Mouse (Mus musculus): Measurements from ENCODE around the gene Mrps35.

Gene Mrps35

DNA sequence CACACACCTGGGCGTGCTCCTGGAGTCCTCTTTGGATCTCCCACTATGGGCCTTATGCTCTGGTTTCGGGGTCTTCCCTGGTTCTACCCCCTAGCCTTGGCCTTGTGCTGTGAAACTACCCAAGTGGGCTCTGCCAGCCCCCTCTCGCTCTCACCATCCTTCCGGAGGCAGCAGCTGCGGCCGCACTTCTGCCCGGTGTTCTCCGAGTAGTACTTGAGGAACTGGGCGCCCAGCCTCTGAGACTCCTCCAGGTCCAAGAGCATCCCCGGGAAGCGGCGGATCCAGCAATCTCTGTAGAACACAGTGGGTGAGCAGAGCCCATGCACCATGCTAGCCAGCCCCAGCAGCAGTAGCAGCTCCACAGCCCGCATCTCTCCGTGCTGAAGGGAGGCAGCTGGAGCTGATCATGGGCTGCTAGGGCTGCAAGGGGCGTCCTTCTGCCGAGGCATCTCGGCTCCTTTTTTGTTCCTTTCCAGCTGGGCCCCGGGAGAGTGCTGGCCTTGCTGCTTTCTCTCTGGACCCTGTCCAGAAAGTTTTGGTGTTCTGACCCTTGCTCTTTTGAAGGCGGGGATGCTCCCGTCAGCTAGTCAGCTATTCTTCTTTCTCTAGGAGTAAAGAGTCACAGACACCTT, 44.1 kb downstream of the Mrps35 start, which contains the start of gene Mansc4:
Gene Mansc4 (minus strand): TSS at position 439 of the 632 bp plus-strand sequence.
- peak; percentile 36 for DNase-seq (ENCODE audit: low read depth, low spot score)

DNA sequence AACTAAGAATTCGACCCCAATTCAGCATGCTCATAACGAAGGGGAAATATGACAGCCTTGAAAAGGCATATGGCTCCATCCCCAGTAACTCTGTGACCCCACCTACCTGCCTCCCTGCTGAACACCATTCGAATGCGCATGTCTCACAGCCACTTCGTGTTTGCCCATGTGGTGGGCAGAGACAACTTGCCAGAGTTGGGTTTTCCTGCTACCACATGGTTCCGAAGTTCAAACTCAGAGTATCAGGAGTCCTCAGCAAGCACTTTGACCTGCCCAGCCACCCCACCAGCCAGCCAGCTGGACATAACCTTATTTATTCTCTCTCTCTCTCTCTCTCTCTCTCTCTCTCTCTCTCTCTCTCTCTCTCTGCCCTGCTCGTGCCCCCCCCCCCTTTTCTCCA, 45.2 kb downstream of the Mrps35 start:
- DNase-seq (ENCODE audit: low read depth, low spot score): no peak

DNA sequence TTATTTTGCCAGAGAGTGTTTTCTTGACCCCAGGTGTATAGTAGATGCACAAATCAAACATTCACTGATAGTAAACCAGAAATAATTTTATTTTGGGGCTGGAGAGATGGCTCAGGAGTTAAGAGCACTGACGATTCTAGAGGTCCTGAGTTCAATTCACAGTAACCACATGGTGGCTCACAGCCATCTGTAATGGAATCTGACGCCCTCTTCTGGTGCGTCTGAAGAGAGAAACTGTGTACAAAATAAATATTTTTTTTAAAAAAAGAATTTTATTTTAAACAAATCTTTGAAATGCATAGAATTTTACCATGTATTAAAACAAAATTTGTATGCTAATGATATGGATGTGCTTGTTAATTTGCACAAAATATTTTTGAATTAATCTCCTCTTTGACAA, 46.0 kb downstream of the Mrps35 start:
- no peak for DNase-seq (ENCODE audit: low read depth, low spot score)

DNA sequence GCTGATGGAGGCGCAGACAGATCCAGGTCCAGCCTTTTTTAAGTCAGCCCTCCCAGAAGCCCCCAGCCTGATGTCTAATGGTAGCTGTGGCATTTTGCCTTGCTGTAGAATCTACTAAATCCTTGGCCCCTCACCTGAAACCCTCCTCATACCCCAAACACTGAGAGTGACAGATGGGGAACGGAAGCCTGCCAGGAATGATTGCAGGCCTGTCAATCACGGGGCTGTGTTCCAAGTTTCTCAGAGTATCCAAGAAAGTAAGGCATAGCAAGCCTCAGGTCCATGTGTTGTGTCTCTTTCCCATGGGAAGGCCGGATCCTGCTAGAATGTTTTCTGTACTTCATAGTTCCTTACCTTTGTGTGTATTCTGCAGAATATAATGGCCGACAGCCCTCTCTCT, 47.6 kb downstream of the Mrps35 start:
- DNase-seq (ENCODE audit: low read depth, low spot score): no peak

DNA sequence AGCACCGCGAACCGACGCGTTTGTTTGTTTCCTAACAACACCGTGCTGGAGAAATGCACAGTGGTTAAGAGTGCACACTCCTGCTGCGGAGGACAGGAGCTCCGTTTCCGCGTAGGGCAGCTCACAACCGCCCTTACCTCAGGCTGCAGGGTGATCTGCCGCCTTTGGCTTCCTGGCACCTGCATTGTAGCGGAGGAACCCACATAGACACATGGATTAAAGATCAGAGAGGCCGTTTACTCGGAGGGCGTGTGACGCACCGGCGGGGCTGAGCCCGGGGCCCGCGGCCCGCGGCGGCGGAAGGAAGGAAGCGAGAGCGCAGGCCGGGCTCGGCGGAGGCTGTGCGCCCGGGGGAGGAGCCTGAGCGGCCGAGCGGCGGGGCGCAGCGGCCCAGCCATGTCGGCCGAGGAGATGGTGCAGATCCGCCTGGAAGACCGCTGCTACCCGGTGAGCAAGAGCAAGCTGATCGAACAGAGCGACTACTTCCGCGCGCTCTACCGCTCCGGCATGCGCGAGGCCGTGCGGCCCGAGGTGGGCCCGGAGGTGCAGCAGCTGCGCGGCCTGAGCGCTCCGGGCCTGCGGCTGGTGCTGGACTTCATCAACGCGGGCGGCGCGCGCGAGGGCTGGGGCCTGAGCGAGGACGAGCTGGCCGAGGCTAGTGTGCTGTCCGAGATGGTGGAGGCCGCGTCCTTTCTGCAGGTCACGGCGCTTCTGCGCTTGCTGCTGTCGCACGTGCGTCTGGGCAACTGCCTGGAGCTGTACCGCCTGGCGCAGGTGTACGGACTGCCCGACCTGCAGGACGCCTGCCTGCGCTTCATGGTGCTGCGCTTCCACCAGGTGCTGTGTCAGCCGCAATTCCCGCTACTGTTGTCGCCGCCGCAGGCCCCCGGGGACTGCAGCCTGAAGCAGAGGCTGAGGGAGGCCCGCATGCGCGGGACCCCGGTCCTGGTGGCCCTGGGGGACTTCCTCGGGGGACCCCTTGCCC, 48.9 kb downstream of the Mrps35 start, which contains the start of gene Klhl42:
Gene Klhl42 (plus strand): TSS at position 244 of the 985 bp plus-strand sequence.
- peak; percentile 46 for DNase-seq (ENCODE audit: low read depth, low spot score)

DNA sequence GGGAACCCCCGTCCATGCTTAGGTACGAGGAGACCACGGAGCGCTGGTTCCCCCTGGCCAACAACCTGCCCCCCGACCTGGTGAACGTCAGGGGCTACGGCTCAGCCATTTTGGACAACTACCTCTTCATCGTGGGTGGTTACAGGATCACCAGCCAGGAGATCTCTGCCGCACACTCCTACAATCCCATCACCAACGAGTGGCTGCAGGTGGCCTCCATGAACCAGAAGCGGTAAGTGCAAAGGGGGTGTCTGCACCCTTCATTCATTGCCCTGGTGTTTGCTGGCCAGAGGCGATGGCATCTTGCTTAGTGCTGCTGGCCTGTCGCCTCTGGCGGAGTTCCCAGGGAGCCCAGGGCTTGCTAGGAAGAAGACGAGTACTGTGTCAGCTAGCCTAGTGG, 49.6 kb downstream of the Mrps35 start:
- no peak for DNase-seq (ENCODE audit: low read depth, low spot score)

DNA sequence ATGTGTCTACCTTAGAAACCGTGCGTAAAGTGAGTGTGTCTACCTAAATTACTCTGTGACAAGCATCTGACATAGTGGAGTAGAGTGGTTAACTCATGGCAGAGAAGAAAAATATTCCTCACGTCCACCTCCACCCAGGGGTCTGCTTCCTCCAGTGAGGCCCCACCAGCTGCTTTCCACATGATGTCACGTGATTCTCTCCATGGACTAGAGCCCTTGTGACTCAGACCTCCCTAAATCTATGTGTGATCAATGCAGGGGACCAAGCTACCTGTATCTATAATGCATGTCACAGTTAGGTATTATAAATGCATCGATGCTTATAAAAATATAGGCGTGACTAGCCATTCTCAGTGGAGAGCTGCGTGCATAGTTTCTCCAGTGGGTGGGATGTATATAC, 52.2 kb downstream of the Mrps35 start:
- no peak for DNase-seq (ENCODE audit: low read depth, low spot score)

DNA sequence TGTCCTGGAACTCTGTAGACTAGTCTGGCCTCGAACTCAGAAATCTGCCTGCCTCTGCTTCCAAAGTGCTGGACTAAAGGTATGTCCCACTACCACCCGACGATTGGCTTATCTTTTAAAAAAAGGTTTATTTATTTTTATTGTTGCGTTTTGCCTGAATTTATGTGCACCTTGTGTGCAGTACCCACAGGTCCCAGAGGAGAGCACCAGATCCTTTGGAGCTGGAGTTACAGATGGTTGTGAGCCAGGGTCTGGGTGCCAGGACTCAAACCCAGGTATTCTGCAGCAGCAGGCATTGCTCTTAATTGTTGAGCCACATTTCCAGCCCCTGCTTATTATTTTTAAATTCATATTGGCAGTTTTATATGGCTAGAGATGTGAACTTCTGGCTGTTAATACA, 53.5 kb downstream of the Mrps35 start:
- no peak for DNase-seq (ENCODE audit: low read depth, low spot score)

DNA sequence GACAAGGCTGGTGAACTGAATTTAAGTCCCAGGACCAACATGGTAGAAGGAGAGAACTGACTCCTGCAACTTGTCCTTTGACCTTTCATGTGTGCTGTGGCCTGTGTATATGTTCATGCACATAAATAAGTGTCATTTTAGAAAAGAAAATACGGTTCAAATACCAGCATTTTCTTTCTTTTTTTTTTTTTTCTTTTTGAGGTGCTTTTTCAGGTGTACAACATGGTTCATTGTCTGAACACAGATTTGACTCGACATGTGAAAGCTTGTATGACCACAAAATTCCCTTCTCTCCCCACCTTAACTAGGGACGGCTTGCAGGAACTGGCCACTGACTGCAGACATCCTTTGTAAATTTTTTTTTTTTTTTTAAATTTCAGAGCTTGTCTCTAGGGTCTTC, 54.4 kb downstream of the Mrps35 start:
- no peak for DNase-seq (ENCODE audit: low read depth, low spot score)

DNA sequence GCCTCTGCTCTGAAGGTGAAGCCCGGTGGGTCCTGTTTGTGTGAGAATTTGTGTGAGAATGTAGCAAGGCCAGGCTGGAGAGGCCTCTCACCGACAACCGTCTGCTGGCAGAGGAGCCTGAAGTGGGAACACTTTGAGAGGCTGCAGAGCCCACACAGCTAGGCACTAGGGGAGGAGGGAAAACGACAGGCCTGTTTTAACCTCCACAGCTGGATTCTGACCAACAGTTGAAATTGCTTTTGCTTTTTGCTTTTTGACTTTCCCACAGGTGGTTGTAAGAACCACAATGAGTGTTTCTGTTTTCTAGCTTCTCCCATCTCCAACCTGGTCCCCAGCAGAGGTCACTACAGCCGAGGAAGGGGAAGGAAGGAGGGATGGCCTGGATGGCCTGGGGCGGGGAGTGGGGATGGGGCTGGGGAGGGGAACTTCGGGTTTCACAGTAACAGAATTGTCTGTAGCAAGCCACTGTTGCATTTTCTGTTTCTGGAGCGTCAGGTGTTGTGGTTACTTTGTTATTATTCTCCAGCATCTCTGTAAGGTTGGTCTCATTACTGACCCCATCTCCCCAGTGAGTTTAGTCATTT, 54.9 kb downstream of the Mrps35 start:
- no peak for DNase-seq (ENCODE audit: low read depth, low spot score)

DNA sequence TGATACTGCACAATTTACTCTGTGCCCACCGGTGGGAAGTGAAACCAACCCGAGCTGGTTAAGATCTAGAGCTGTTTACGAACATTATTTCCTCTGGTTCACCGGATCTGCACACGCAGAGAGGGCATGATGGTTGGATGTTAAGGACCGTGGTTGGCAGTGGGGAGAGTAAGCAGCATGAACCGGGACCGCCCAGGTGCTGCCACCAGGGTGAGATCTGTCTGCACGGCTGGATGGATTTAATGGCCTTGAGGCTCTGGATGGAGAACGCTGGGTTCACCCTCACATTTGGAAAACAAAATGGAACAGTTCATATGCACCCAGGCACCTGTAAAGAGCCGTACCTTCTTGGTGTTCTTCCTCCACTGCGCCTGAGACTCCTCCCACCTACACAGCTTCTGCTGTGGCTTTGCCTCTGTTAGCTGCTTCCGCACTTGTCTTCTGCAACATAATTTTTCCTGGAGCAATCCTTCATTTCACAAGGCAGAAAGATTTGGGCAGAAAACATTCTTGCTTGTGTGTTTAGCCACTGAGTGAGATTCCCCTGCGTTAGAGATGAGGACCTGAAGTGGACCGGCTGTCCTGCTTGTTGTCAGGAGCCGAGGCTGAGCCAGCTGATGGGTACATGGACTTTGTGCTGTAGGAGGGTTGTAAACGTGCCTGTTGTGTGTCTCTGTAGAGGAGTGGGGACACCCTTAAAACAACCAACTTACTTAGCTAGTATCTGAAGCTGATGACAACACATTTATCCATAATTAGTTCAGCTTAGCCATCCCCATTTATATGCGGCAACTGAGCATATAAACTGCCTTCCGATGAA, 57.1 kb downstream of the Mrps35 start:
- DNase-seq (ENCODE audit: low read depth, low spot score): no peak

DNA sequence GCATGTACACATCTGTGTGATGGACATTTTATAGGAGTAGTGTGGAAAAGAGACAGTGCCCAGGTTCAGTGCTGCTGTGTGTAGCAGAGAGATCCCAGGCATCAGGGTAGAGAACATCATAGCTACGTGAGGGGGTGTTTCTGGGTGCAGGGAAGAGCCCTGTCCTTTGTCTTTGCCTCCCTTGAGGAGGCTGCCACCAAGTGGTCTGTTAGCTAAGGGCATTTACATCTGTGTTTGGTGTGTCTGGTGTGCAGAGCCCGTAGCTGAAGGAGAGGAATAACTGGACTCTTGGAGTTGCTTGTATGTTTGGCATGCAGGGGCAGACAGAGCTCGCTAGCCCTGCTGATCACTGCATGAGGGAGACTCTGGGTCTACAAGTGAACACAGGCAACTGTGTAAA, 59.7 kb downstream of the Mrps35 start:
- DNase-seq (ENCODE audit: low read depth, low spot score): no peak

DNA sequence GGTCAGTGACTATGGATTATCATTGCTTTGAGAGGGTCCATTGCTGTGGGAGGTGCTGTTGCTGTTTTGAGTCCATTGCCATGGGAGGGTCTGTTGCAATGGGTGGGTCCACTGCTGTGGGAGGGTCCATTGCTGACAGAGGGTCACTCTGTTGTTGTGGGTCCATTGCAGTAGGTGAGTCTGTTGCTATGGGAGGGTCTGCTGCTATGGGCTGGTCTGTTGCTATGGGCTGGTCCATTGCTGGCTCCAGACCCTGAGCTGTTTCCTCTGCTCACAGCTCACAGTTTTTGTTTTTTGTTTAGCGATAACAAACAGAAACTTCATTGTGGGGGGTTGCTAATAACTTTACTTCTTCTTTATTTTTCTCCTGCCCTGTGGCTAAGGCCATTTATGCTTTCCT, 63.0 kb downstream of the Mrps35 start:
- DNase-seq (ENCODE audit: low read depth, low spot score): no peak

DNA sequence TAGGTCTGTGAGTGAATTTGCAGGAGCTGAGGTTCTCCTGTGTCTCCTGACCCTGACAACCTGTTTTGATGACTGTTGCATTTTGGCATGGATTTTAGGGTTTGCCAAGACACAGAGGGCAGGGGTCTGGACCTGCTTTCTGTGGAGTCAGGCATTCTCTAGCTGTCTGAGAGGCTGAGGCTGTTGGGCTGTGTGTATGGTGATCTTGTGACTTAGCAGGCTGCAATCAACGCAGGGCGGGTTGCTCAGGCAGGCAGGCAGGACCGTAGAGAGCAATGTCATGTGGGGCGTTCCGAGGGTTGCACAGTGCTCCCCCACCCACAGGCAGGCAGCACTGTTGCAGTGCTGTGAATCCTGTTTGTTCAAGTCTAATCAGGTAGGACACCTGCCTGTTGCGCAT, 64.2 kb downstream of the Mrps35 start:
- DNase-seq (ENCODE audit: low read depth, low spot score): no peak

DNA sequence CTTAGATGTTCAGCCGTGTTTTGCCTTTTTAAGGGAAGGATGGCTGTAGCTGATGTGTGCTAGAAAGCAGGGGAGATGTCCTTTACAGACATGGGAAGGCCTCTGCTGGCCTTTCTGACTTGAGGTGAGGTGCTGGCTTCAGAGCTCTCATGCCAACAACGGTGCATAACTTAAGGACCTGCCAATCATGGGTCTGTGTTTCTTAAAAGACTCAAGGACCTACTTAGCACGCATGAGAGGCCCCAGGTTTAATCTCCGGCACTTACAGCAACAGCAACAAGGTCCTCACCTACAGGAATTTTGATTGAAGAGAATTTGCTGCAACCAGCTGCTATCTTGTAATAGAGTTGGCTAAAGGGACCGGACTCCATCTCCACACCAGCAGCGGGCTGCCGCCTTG, 66.7 kb downstream of the Mrps35 start:
- DNase-seq (ENCODE audit: low read depth, low spot score): no peak

DNA sequence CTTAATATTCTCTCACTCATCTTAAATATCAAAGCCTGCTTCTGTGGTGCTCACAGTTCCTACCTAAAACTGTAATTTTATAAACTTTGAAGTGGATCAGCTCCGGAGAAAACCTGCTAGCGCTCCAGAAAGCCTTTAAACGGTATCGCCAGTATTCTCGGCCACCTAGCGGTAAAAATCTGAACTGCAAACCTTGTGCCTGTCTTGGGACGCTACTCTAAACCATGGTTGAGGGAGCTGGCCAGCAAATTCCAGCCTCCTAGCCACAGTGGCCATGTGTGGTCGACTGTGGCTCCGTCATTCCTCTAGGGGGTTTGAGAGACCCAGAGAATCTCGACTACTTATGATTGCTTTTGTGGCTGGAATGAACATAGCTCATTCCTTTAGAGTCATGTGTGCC, 74.0 kb downstream of the Mrps35 start:
- DNase-seq (ENCODE audit: low read depth, low spot score): peak; percentile 80

DNA sequence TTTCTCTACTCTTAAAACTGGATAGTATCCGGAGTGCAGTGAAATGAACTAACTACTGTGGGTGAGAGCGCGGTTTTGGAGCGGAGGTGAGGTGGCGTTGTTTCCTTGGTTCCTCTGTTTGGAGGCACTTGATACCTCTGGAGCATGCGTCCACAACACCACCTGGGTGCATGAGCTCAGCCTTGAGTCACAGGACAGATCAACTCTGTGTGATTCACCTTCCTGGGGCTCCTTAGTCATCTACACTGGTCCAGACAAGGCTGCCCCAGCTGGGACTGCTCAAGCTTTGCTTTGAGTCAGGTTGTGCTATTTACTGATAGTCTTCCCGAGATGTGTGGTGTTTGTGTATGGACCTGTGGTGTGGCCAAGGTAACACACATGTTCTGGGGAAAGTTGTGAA, 75.2 kb downstream of the Mrps35 start:
- no peak for DNase-seq (ENCODE audit: low read depth, low spot score)

DNA sequence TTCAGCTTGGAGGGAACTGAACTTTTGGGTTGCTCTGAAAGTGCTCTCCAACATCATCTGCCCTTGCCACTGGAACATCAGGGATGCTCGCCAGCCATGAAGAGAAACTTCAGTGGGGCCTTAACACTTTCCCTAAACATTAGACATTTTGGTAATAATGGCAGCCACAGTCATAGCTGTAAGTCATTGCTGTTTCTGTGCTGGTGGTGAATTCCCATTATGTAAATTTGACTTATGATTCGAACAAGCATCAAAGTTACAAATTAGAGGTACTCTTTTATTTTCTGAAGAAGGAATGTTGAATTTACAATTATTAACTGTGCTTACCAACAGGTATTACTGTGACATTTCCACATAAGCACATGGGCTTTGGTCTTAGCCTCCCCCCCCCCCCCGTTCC, 75.6 kb downstream of the Mrps35 start:
- DNase-seq (ENCODE audit: low read depth, low spot score): no peak

DNA sequence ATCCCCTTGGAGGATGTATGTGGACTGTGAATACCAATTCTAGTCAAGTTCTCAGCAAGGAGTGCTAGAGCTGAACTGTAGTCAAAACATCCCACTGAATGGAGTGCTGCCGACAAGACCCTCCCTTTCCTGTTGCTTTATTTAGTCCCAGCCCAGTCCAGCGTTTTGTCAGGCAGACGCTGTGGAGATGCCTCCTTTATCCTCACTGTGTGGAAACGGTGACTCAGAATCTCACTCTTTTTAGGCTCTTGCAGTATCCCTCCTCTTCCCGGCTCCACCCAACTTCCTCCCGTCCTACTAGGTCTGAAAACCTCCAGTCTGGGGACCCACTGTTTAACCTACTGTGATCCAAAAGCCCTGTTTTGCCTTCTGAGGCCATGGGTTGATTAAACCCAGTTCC, 78.8 kb downstream of the Mrps35 start:
- DNase-seq (ENCODE audit: low read depth, low spot score): no peak

All from embryo, embryonic 11.5 days (tissue).